Mouse (Mus musculus): ENCODE measurements around the gene Ccno.

The Ccno gene

DNA sequence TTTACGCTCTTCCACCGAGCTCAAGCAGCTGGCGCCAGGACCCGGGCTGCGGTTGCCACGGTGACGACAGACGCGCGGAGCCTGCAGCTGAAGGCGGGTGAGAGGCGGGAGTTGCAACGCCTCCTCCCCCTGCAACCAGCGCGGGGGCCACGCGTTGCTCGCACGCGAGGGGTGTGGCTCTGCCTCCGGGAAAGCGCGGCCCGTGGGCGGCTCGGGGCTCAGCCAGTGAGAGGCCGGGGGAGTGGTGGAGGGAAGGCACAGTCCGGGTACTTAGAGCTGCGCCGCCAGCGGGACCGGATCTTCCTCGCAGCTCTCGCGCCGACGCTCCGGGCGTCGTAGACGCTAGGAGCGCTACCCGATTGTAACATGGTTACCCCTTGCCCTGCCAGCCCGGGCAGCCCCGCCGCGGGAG is at the start of gene Ccno:
Ccno (plus strand) TSS at position 271 of the 412 bp plus-strand sequence.
- peak; percentile 69 to 81 for DNase-seq

DNA sequence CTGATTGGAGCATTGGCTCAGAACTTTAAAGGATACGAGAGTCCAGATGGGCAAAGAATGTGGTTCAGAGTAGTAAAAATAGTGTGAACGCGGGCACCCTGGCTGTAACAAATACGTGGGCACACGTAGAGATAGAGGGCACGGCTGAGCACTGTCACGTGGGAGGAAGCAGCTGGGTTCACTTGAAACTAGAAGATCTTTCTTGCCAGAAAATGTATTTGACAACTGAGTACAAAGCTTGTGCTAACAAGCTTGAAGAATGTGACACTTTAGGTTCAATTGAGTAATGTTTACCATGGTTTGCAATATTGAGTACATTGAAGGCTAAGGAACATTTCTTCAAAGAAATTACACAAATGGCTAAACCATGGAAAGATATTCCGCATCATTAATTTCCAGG is 49.5 kb upstream of the Ccno start:
- DNase-seq: no peak

DNA sequence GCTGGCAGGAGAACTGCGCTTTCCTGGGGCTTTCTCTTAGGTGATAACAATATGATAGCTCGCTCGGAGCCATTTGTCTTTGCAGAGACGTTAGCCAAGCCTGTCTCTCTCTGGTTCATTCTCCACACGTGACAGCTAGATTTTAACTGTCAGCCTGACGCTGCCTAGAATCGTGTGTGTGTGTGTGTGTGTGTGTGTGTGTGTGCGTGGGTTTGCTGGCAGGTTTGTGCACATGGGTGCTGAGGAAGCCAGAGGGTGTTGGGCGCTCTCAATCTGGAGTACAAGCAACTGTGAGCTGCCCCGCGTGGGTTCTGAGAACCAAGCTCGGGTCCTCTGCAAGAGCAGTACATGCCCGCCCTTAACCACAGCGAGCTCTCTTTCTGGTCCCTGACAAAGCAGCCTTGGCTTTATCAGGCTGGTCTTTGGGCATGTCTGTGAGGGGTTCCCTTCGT is 45.7 kb upstream of the Ccno start:
- DNase-seq: no peak

DNA sequence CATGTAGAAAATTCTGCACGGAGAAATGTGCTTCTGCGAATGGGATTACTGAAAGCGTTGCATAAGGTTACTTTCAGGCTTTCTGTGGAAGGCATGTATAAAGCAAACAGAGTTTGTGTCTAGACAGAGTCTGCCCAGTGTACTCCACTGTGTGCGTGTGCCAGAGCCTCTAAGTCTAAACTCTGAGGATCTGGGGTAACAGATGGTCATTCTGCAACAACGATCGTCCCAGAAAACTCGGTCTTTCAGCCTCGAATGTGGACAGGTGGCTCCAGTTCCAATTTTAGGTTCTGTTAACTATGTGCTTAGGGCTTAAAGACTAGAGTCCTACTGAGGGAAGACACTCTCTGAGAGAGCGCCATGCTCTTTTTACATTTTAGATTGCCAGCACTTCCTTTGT is 42.3 kb upstream of the Ccno start:
- DNase-seq: no peak

DNA sequence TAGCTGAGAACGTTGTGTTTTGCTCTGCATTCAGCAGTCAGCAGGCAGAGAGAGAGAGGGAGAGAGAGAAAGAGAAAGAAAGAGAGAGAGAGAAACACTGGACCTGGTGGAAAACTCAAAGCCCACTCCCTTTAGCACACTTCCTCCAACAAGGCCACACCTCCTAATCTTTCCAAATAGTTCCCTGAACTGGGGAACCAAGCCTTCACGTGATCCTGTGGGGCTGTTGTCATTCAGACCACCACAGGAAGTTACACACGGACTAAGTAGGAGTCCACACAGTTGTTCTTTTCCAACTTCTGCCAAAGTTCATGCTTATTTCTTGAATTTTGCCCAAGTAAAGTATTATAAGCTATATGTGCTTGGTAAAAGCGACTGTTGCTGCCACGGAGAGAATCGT is 41.7 kb upstream of the Ccno start:
- no peak for DNase-seq

DNA sequence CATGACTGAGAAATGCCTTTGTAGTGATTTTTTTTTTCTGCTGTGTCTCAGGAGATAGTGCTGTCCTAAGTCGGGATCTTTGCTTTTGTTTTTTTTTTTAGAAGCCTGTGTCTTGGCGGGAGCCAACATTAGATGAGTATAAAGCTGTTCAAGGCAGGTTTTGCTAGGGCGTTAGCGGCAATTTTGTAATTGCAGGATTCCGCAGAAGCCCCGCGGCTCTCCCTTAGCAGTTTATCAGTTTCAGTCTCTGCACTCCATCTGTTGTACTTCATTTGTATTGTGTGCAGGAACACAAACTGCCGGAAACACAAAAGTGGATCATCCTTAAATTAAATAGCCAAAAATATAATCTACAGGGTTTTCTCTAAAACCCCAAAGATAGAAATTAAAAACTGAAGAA is 33.5 kb upstream of the Ccno start:
- no peak for DNase-seq

DNA sequence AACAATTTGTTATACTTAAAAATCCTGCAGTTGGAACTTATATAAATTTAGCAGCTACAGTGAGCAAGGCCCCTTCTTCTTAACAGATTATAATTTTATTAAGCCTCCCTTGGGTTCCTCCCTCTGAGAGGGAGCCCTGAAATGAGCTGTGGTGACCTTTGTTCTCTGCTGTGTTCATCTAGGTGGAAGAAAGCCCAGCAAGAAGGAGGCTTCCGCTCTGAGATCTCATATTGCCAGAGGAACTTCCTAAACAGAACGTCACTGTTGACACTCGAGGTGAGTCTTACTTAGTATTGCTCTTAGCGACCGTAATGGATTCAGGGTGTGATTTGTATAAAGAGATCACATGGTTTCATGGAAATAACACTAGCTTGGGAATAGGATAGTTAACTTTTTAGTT is 24.5 kb upstream of the Ccno start:
- no peak for DNase-seq

DNA sequence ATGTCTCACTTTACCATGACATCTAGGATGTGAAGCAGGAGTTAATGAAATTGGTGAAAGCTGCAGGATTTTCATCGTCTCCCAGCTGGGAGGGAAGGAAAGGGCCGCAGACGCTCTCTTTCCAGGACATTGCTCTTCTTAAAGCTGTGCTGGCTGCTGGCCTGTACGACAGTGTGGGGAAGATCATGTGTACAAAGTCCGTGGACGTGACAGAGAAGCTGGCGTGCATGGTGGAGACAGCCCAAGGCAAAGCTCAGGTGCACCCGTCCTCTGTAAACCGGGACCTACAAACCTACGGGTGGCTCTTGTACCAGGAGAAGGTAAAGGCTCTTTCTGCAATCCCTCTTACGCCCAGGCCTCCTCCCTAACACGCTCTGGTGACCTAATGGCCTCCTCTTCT is 23.2 kb upstream of the Ccno start:
- no peak for DNase-seq

DNA sequence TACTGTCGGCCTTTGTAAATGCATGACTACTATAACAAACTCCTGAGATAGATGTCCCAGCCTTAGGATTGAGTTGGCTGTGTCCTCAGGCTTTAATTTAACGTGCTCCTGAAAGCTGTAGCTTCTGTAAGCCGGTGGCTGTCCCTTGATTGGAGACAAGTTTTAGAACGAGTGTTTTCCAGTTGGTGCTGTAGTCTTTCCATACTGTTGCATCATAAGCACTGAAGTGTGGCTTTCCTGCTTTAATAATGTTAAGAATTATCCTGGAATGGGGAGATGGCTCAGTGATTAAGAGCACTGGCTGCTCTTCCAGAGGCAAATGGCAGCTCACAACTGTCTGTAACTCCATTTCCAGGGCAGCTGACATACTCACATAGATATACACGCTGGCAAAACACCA is 20.3 kb upstream of the Ccno start:
- no peak for DNase-seq

DNA sequence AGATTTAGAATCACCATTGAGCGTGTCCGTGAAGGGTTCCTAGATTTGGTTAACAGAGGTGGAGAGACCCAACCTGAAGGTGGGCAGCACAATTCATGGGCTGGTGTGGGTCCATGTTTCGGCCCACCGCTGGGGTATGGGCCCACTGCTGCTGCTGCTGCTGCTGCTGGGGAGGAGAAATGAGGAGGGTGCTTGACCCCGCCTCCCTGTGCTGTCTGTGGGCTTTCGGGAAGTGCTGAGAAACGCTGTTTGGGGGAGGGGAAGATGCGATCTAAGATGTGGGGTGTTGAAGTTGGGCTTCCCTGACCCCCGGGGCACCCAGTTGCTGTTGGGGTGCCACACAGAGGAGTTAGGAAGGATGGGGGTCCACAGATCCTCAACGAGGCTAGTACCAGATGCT is 10.9 kb upstream of the Ccno start:
- no peak for DNase-seq

DNA sequence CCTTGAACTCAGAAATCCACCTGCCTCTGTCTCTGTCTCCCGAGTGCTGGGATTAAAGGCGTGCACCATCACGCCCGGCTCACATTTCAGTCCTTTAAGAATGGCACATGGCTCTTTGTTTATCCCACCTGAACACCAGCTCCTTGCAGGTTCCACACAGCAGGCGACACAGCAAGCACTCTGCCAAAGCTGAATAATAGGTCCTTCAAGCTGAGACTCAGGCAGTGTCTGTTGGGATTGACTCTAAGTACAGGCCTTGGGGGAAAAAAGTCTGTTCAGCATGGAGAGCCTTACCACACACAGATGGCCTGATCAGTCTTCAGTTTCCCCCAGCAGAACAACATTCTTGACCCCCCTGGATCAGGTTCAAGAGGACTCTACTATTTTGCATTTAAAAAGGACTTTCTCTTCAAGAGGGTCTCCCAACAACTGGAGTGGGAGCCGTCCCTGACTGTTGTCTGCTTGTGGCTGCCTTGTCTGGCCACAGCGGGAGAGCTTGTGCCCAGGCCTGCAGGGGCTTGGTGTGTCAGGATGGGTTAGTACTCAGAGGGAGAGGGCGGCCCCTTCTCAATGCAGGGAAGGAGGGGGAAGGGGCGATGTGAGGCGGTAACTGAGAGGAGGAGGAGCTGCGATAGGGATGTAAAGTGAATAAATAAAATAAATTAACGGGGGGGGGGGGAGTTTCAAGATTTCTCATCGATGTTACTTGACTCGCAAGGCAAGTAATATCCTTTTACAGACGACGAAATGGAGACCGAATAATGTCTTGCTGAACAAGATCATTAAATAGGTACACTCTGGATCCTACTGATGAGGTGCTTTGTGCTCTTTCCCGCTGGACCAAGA is 1.8 kb upstream of the Ccno start:
- no peak for DNase-seq

DNA sequence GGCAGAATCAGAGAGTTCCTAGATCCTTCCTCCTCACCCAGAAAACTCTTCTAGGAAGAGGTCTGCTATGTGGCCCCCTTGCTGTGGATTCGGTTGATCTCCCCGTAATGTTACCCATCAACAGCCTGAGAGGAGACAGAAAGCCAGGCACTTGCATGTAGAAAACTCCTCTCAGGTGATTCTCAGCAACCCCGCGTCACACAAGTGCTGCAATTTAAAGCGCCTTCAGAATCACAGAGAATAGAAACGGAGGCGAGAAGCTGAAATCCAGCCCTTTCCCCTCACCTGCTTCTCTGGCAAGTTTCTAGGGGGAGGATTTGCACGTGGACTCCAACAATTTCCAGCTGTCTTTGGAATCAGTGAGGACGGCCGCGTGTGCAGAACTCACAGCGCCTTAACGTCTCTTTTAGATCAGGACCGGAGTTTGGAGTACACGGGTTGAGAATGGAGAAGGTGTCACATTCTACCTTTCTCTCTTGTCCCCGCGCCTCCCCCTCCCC is 1.1 kb upstream of the Ccno start:
- DNase-seq: no peak

DNA sequence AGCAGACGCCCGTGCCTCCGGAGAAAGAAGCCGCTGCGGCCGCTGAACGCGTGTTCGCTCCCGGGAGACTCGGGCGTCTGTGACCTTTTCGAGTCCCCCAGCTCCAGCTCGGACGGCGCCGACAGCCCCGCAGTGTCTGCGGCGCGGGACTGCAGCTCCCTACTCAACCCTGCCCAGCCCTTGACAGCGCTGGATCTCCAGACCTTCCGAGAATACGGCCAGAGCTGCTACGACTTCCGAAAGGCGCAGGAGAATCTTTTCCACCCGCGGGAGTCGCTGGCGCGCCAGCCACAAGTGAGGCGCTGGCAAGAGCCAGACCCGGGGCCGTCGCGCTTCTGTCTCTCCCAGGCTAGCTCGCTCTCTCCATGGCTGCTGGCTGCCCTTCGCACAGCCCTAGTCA is 389 bp downstream of the Ccno start:
- DNase-seq: no peak

DNA sequence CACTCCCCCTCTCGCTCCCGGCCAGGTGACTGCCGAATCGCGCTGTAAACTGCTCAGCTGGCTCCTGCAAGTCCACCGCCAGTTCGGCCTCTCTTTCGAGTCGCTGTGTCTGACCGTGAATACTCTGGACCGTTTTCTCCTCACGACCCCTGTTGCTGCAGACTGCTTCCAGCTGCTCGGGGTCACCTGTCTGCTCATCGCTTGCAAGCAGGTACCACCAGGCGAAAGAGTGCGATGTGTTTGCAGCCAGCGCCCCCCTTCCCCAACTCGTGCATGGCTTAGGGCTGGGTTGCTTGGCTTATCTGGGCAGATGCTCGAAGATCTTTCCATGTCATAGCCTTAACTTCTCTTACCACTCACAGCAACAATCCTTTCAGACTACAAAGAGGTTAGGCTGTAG is 1.3 kb downstream of the Ccno start:
- peak in 1 of 2 experiments; percentile 7 for DNase-seq

DNA sequence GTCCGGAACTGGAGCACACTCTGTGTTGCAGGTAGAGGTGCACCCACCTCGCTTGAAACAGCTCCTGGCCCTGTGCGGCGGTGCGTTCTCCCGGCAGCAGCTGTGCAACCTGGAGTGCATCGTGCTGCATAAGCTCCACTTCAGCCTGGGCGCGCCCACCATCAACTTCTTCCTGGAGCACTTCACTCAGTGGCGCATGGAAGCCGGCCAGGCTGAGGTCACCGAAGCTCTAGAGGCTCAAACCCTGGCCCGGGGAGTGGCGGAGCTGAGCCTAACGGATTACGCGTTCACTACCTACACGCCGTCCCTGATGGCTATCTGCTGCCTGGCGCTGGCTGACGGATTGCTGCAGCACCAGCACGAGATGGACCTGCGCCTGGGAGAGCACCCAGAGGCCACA is 1.9 kb downstream of the Ccno start:
- peak in 1 of 2 experiments; percentile 9 for DNase-seq

DNA sequence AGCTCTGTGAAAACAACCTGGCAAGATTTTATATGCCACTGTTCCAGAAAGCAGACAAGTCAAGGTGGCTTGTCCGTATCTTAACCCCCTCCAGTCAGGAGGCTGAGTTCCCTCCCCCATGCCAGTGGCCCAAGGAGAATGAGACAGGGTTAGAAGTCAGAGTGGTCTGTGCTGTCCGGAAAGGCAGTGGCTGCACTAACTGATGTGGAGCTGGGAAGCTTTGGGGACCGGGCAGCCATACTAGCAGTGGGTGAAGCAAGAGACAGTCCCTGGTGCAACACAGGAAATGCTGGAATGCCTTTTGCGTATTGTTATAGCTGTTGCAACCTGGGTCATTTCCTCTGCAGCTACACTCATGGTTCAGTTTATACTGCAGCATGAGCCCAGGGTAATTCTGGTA is 2.7 kb downstream of the Ccno start:
- DNase-seq: no peak

DNA sequence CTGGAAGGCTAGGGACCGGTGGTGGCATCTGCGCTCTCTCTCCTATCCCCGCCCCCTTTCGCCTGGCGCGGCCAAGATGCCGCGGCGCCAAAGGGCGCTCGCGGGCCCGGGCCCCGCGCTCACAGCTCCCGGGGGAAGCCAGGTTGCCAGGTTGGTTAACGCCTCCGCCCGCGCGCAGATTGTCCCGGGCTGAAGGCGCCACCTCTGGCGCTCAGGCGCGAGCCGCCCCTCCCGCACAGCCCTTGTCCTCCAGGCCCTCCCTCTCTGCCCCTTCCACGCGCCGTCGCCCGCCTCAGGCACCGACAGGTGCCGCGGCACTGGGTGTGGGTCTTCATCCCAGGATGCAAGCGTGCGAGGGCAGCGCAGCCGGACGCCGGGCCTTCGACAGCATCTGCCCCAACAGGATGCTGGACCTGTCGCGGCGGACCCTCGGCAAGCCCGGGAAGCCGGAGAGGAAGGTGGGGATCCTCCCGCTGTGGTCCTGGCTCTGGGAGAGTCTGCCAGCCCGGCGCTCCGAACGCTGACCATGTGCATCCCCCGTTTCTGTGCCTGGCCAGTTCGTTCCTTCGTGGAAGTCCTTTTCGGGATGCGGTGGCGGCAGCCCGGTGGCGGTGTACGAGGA is 6.0 kb downstream of the Ccno start, which contains the start of gene Mcidas:
Mcidas (plus strand) TSS at position 315 of the 622 bp plus-strand sequence.
- DNase-seq: peak; percentile 22 to 26

DNA sequence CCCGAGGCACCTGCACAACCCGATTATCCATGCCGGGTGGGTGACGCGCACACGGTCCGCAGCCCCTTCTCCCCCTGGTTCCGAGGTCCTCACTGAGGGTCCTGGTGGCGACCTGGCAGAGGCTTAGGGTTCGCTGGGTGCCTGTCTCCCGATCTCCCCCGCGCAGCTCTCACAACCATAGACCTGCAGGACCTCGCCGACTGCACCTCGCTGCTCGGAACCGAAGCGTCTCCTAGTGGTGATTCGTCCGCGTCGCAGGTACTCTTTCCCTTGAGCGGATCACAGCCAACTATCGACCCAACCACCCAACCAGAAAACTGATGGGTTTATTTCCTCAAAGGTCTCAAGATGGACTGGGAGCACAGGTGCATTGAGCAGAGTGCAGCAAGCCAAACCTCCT is 6.6 kb downstream of the Ccno start:
- peak; percentile 71 to 72 for DNase-seq

DNA sequence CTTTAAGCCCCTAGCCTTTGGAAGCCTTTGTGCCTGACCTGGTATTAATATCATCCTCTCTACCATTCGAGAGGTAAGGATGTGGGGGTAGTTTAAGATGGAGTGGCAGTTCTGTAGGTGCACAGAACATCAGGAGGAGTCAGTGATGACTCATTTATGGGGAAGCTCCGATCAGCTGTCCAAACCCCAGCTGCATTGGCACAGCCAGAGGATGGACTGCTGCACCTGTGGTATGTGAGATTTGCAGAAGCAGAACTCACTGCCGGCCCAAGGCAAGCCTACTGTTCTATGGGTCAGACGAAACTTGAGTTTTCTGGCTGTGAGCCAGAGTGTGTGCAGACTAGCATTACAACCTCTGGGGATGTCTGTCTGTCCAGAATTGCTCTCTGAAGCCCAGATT is 8.8 kb downstream of the Ccno start:
- no peak for DNase-seq

DNA sequence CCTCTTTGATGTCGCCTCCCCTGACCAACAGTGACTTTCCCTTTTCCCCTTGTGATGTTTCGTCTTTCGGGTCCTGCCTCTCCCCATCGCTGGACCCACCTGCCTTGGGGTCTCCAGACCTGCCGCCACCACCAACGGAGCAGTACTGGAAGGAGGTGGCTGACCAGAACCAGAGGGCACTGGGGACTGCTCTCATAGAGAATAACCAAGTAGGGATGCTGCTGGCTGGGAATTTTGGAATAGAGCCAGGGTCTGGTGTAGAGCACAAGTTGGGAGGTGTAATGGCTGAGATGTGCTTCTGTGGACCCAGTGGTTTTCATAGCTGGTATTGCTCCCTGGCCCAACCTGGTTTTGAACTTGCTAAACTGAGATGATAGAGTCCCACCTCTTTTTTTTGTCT is 9.8 kb downstream of the Ccno start:
- no peak for DNase-seq

DNA sequence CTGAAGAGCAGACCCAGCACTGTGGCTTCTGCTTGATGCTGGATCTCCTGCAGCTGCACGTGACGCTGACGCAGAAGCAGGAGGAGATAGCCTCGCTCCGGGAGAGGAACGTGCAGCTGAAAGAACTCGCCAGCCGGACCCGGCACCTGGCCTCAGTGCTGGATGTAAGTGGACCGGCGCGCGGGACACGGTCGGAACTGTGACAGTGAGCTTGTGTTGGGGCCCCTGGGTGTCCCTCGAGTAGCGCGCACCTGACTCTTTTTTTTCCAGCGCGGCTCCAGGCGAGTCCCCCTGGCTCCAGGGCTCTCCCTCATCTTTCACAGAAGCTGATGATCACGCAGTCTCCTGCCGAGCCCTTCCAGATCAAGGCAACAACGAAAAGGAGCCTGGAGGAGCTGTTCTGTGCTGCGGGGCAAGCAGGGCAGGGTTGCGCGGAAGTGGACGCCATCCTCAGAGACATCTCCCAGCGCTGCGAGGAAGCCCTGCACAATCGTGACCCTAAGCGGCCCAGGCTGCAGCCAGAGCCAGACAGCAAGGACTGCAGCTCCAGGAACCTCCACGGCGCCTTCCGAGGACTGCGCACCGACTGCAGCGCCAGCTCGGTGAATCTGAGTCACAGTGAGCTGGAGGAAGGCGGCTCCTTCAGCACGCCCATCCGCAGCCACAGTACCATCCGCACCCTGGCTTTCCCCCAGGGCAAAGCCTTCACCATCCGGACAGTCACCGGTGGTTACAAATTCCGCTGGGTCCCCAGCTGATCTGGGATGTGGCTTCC is 11.0 kb downstream of the Ccno start:
- DNase-seq: peak; percentile 18 to 21

DNA sequence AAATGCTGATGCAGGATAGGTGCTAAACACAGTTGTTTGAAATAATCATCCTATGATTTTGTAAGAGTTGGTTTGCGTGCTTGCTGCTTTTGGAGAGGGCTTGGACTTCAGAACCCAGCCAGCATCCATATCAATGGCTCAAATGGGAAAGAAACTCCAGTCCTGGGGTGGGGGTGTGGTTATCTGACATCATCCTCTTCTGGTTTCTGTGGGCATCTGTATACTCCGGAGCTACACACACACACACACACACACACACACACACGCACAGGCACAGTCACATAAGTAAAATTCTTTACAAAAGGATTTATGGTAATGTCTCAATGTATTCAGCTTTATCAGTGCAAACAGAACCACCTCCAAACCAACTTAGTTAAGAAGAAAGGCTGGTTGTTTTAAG is 12.5 kb downstream of the Ccno start:
- no peak for DNase-seq

DNA sequence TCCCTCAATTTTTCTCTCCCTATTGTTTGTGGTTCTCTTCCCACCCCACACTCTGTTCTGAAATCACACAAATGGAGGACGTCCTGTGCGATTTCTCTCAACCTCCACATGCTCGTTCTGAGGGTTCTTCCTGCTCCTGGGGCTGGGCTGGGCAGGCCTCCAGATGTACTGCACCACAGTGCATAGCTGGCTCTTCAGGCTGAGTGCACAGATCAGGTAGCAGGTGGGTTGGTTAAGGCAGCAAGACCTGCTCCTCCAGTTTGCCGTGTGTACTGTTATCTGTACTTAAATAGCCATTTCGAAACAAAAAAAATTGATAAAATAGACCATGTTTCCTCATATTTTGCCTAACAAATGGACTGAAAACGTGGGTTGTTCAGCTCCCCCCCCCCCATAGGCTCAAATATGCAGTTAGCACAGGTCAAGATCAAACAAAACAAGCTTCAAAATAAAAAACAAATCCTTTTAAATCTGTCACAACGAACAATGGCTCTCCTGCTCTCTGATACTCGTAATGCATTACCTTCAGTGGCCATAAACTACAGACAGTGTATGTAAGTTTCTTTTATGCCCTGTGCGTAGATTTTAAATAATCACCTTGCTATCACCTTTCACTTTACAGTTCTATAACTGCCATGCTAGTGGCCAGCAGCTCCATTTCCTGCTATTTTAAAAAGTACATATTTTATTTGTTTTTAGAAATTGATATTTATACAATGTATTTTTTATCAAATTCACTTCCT is 13.1 kb downstream of the Ccno start:
- DNase-seq: no peak
